In the genomic region with DNA sequence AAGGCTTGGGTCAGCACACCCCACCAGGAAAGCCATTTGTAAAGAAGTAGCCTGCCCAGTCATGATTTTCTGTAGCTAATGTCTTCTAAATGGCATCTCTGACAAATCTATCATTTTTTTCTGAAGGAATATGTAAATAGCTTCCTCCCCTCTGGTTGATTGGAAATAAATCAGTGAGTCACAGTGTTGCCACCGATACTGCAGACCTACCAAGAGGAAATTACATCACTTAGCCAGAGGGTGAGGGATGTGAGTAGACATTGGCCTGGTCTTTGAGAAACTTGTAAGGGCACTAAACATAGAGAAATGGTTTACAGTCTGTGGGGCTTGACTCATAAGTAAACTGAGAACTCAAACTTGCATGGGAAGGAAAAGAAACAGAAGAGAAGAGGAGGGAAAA, we compare ENCODE assay signal across 25 mouse cellular contexts.
DNase-seq lines count a peak whose midpoint lies in the region; ATAC-seq and TF ChIP-seq lines count a peak whose summit lies in the region.
"Had no signal": no experiment of that assay in that cellular context is flagged by ENCODE, and none has a peak within 500 bp of the region (broad histone marks: within the 10 kb centered on the region; RNA-seq: fewer than 3 reads in every experiment).

No protein-coding gene starts in this region.

- peak; percentile 73 for ATAC-seq in inflammation-experienced regulatory T-cells, adult 6 months
- ATAC-seq in intestine, postnatal 0 days: no peak
- ATAC-seq: forebrain, embryonic 14.5 days; forebrain, postnatal 0 days; hindbrain, embryonic 16.5 days had no signal

- no peak overlapping the region for H3K27ac ChIP-seq in intestine, postnatal 0 days (ENCODE audit: low read depth, low read length)
- H3K27ac ChIP-seq: embryonic facial prominence, embryonic 12.5 days; embryonic facial prominence, embryonic 15.5 days; gastrocnemius, adult 2 months; hindbrain, embryonic 10.5 days; hindbrain, embryonic 13.5 days had no signal

- no peak for TF ChIP-seq CTCF in intestine, postnatal 0 days (IDR thresholded peaks at IDR 0.05; ENCODE audit: low read depth)

- no peaks in the 10 kb centered on the region for H3K4me1 ChIP-seq in intestine, postnatal 0 days (replicated peaks; ENCODE audit: control insufficient read depth, insufficient read depth, low read length)
- H3K4me1 ChIP-seq: embryonic facial prominence, embryonic 12.5 days; embryonic facial prominence, embryonic 15.5 days; hindbrain, embryonic 10.5 days; hindbrain, embryonic 13.5 days had no signal

- H3K9me3 ChIP-seq in intestine, postnatal 0 days (ENCODE audit: control insufficient read depth): no peaks in the 10 kb centered on the region
- H3K9me3 ChIP-seq: embryonic facial prominence, embryonic 12.5 days; embryonic facial prominence, embryonic 15.5 days; G1E; hindbrain, embryonic 10.5 days; hindbrain, embryonic 13.5 days had no signal

- no peaks in the 10 kb centered on the region for H3K36me3 ChIP-seq in intestine, postnatal 0 days (ENCODE audit: control insufficient read depth, insufficient read depth)
- H3K36me3 ChIP-seq: embryonic facial prominence, embryonic 12.5 days; embryonic facial prominence, embryonic 15.5 days; G1E; hindbrain, embryonic 10.5 days; hindbrain, embryonic 13.5 days had no signal

- 39% methylated on average over 1 of the region's 1 CpGs for WGBS in intestine, postnatal 0 days

- DNase-seq in CD4-positive, CD25-positive, alpha-beta regulatory T cell, adult 2 months (ENCODE audit: low read depth, low spot score): peak; percentile 29
- peak; percentile 15 for DNase-seq in NIH3T3 (ENCODE audit: low read depth)
- no peak for DNase-seq in urinary bladder, postnatal 36 days (ENCODE audit: low spot score in 2 of 2)
- DNase-seq in cerebellum, postnatal 36 days: no peak
- DNase-seq: adrenal gland, adult 8-10 months; adrenal gland, postnatal 25 days; B cell, adult 2 months; cerebellum, adult 18-20 months; cerebellum, adult 9-10 months; cerebellum, postnatal 14 days; forebrain, postnatal 0 days; gastrocnemius, adult 2 months; gastrocnemius, postnatal 14 days; heart, adult 11 months; kidney, adult 18-20 months had no signal

- H3K4me2 ChIP-seq in intestine, postnatal 0 days (replicated peaks; ENCODE audit: low read depth): no peak overlapping the region
- H3K4me2 ChIP-seq: embryonic facial prominence, embryonic 12.5 days; embryonic facial prominence, embryonic 15.5 days; heart, embryonic 11.5 days; hindbrain, embryonic 13.5 days had no signal

- no peaks in the 10 kb centered on the region for H3K27me3 ChIP-seq in intestine, postnatal 0 days (replicated peaks; ENCODE audit: control insufficient read depth, insufficient read depth, low read length)
- H3K27me3 ChIP-seq: embryonic facial prominence, embryonic 12.5 days; embryonic facial prominence, embryonic 15.5 days; hindbrain, embryonic 13.5 days had no signal

- H3K4me3 ChIP-seq in intestine, postnatal 0 days (ENCODE audit: low read depth, low read length): no peak overlapping the region
- H3K4me3 ChIP-seq: embryonic facial prominence, embryonic 12.5 days; embryonic facial prominence, embryonic 15.5 days; gastrocnemius, adult 2 months; hindbrain, embryonic 10.5 days; hindbrain, embryonic 13.5 days had no signal

- H3K9ac ChIP-seq in intestine, postnatal 0 days (ENCODE audit: low read depth, low read length): no peak overlapping the region
- H3K9ac ChIP-seq: embryonic facial prominence, embryonic 12.5 days; embryonic facial prominence, embryonic 15.5 days; forebrain, postnatal 0 days; hindbrain, embryonic 13.5 days had no signal

Comparison
In these comparisons a context has a peak if more than half of its experiments do, and no peak if none do; other contexts are left out.
1. DNase-seq: peak in CD4-positive, CD25-positive, alpha-beta regulatory T cell, adult 2 months (single experiment) and NIH3T3 (single experiment); none in urinary bladder, postnatal 36 days (0 of 2) and cerebellum, postnatal 36 days (0 of 2).